Mouse (Mus musculus): ENCODE data around the gene Myl6. TPM values are rescaled to one million over a fixed set of nuclear protein-coding genes. Genes with fewer than 3 reads are reported as not detected.

Myl6 gene
- polyA plus RNA-seq, 1 experiment from 2014 or later: 1,564 TPM

Small RNAs within 50 kb of the gene (microRNA-seq; reads per million reads assigned to microRNA genes)
- gene Mir6916 (not detected), gene Mir8105 (0.99 reads per million)

Other genes starting within 250 kb of the Myl6 start
- gene Apon, start 240.0 kb downstream of the Myl6 start, polyA plus RNA-seq (2015; fragmentation: Nextera tagmentation; extraction: Ambion mirVana): 0.14 and 0.63 TPM in 2 replicates
- gene Apof, start 225.5 kb downstream of the Myl6 start, polyA plus RNA-seq (2015; fragmentation: Nextera tagmentation; extraction: Ambion mirVana): 0.43 and 2.6 TPM in 2 replicates
- 12.3 and 13.1 TPM in 2 replicates for gene Stat2, start 223.6 kb downstream of the Myl6 start, polyA plus RNA-seq (2015; fragmentation: Nextera tagmentation; extraction: Ambion mirVana)
- 0.34 and 0.38 TPM in 2 replicates for gene Il23a, start 195.4 kb downstream of the Myl6 start, polyA plus RNA-seq (2015; fragmentation: Nextera tagmentation; extraction: Ambion mirVana)
- 38.7 and 39.8 TPM in 2 replicates for gene Pan2, start 190.8 kb downstream of the Myl6 start, polyA plus RNA-seq (2015; fragmentation: Nextera tagmentation; extraction: Ambion mirVana)
- 326 and 347 TPM in 2 replicates for gene Cnpy2, start 171.7 kb downstream of the Myl6 start, polyA plus RNA-seq (2015; fragmentation: Nextera tagmentation; extraction: Ambion mirVana)
- gene Cs, start 156.4 kb downstream of the Myl6 start, polyA plus RNA-seq (2015; fragmentation: Nextera tagmentation; extraction: Ambion mirVana): 171 TPM in 2 replicates
- gene Coq10a, start 125.1 kb downstream of the Myl6 start, polyA plus RNA-seq (2015; fragmentation: Nextera tagmentation; extraction: Ambion mirVana): 3.7 and 4.6 TPM in 2 replicates
- gene Ankrd52, start 117.0 kb downstream of the Myl6 start, polyA plus RNA-seq (2015; fragmentation: Nextera tagmentation; extraction: Ambion mirVana): 8.4 and 9.6 TPM in 2 replicates
- gene Slc39a5, start 92.9 kb downstream of the Myl6 start, polyA plus RNA-seq (2015; fragmentation: Nextera tagmentation; extraction: Ambion mirVana): 0.13 and 1.0 TPM in 2 replicates
- 67.7 and 74.5 TPM in 2 replicates for gene Nabp2, start 82.7 kb downstream of the Myl6 start, polyA plus RNA-seq (2015; fragmentation: Nextera tagmentation; extraction: Ambion mirVana)
- 41.4 and 42.7 TPM in 2 replicates for gene Rnf41, start 82.5 kb downstream of the Myl6 start, polyA plus RNA-seq (2015; fragmentation: Nextera tagmentation; extraction: Ambion mirVana)
- 71.3 and 76.4 TPM in 2 replicates for gene Smarcc2, start 34.9 kb downstream of the Myl6 start, polyA plus RNA-seq (2015; fragmentation: Nextera tagmentation; extraction: Ambion mirVana)
- gene Myl6b, start 4.5 kb upstream of the Myl6 start, polyA plus RNA-seq (2015; fragmentation: Nextera tagmentation; extraction: Ambion mirVana): 3.5 and 5.1 TPM in 2 replicates
- 32.5 and 34.4 TPM in 2 replicates for gene Esyt1, start 31.7 kb upstream of the Myl6 start, polyA plus RNA-seq (2015; fragmentation: Nextera tagmentation; extraction: Ambion mirVana)
- 10.9 and 11.9 TPM in 2 replicates for gene Zc3h10, start 53.6 kb upstream of the Myl6 start, polyA plus RNA-seq (2015; fragmentation: Nextera tagmentation; extraction: Ambion mirVana)
- gene Rpl41, start 55.2 kb upstream of the Myl6 start, polyA plus RNA-seq (2015; fragmentation: Nextera tagmentation; extraction: Ambion mirVana): 4,142 and 4,423 TPM in 2 replicates
- 161 and 167 TPM in 2 replicates for gene Pa2g4, start 71.8 kb upstream of the Myl6 start, polyA plus RNA-seq (2015; fragmentation: Nextera tagmentation; extraction: Ambion mirVana)
- 26.9 and 27.6 TPM in 2 replicates for gene Erbb3, start 95.5 kb upstream of the Myl6 start, polyA plus RNA-seq (2015; fragmentation: Nextera tagmentation; extraction: Ambion mirVana)
- 720 and 793 TPM in 2 replicates for gene Rps26, start 132.6 kb upstream of the Myl6 start, polyA plus RNA-seq (2015; fragmentation: Nextera tagmentation; extraction: Ambion mirVana)
- 1.4 and 1.6 TPM in 2 replicates for gene Ikzf4, start 151.8 kb upstream of the Myl6 start, polyA plus RNA-seq (2015; fragmentation: Nextera tagmentation; extraction: Ambion mirVana)
- gene Suox, start 179.9 kb upstream of the Myl6 start, polyA plus RNA-seq (2015; fragmentation: Nextera tagmentation; extraction: Ambion mirVana): 13.0 and 14.6 TPM in 2 replicates
- 87.9 and 90.6 TPM in 2 replicates for gene Rab5b, start 202.1 kb upstream of the Myl6 start, polyA plus RNA-seq (2015; fragmentation: Nextera tagmentation; extraction: Ambion mirVana)
- 2.1 and 2.2 TPM in 2 replicates for gene Pmel, start 210.1 kb upstream of the Myl6 start, polyA plus RNA-seq (2015; fragmentation: Nextera tagmentation; extraction: Ambion mirVana)
- gene Cdk2, start 210.9 kb upstream of the Myl6 start, polyA plus RNA-seq (2015; fragmentation: Nextera tagmentation; extraction: Ambion mirVana): 101 and 105 TPM in 2 replicates